Mouse (Mus musculus) heart, embryonic 10.5 days (tissue): ENCODE measurements around the gene Nfat5. TPM values are rescaled to one million over a fixed set of nuclear protein-coding genes. Genes with fewer than 3 reads are reported as not detected.

ENCODE experiments used
- DNase-seq: peaks from one replicate; pipeline ENCODE4 v3.0.0-alpha.2; 2017; ENCODE audit warnings: low spot score
- H3K27ac ChIP-seq: fragments of 300-500 bp; sonication (generic); 2 replicates; pipeline ENCODE4 v1.5.1; 2016; ENCODE audit warnings: mild to moderate bottlenecking
- H3K27me3 ChIP-seq: fragments of 300-500 bp; sonication (generic); 2 replicates; pipeline ENCODE4 v1.6.1; 2016; ENCODE audit warnings: mild to moderate bottlenecking; ENCODE audit not compliant: poor library complexity, insufficient read depth, severe bottlenecking
- H3K36me3 ChIP-seq: fragments of 300-500 bp; sonication (generic); 2 replicates; pipeline ENCODE4 v1.6.1; 2016; ENCODE audit warnings: mild to moderate bottlenecking, moderate library complexity
- H3K4me1 ChIP-seq: fragments of 300-500 bp; sonication (generic); 2 replicates; pipeline ENCODE4 v1.6.1; 2016; ENCODE audit warnings: mild to moderate bottlenecking
- H3K4me3 ChIP-seq: fragments of 300-500 bp; sonication (generic); 2 replicates; pipeline ENCODE4 v1.5.1; 2016; ENCODE audit warnings: mild to moderate bottlenecking, moderate library complexity
- H3K9me3 ChIP-seq: fragments of 300-500 bp; sonication (generic); 2 replicates; pipeline ENCODE4 v1.6.1; 2016; ENCODE audit warnings: mild to moderate bottlenecking, moderate library complexity
- WGBS: fragments of 180-500 bp; shearing (Covaris S2); methylation state at CpG from one replicate; pipeline ENCODE4 v1.1.7; 2016; 5-methylcytosine and 5-hydroxymethylcytosine counted together
- polyA plus RNA-seq: library from polyadenylated mRNA; unstranded; fragments of >200 nt; fragmentation: Nextera tagmentation; extraction: Ambion mirVana; gene quantifications from 2 replicates; pipeline ENCODE4 v1.2.1, GENCODE M21; 2016

Gene Nfat5
- polyA plus RNA-seq, 1 experiment from 2014 or later: 11.2 TPM

DNA sequence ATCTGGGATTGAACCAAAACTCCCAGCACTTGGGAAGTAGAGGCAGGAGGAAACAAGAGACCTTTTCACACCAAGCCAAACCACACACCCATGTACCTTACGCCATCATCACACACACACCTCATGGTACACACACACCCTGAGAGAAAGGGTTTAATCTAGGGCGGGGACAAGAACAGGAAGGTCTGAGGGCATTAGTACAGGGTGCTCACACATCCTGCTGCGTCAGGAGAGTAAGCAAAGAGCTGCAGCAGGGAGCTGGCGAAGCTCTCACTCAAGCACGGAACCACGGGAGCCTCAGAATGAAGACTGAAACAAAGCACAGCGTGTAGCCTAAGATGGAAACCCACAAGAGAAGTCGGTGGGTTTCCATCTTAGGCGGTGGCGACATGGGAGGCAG is 120.6 kb downstream of the Nfat5 start:
- WGBS: 95% methylated on average over 10 of the region's 10 CpGs
- DNase-seq: no peak
- no peak overlapping the region for H3K27ac ChIP-seq

GRCm38 (mm10) chr8:107417001-107417400 is 123.7 kb downstream of the Nfat5 start:
- H3K27me3 ChIP-seq: no peaks in the 10 kb centered on the region
- peaks cover 100% of the 10 kb centered on the region for H3K36me3 ChIP-seq
- WGBS: 92% methylated on average over 12 of the region's 12 CpGs
- no peaks in the 10 kb centered on the region for H3K4me1 ChIP-seq
- H3K4me3 ChIP-seq: no peak overlapping the region
- no peak overlapping the region for H3K27ac ChIP-seq
- no peaks in the 10 kb centered on the region for H3K9me3 ChIP-seq
- DNase-seq: no peak

More for the DNA sequence above, 120.6 kb downstream of the Nfat5 start:
- Histone ChIP-seq H3K4me1 (no peaks in the 10 kb centered on the region), H3K4me3 (no peak overlapping the region), H3K36me3 (peaks cover 98% of the 10 kb centered on the region), H3K27me3 (no peaks in the 10 kb centered on the region), H3K9me3 (no peaks in the 10 kb centered on the region)

GRCm38 (mm10) chr8:107424176-107424575 is 130.9 kb downstream of the Nfat5 start:
- no peak for DNase-seq
- H3K4me3 ChIP-seq: peak overlapping the region; percentile 92
- H3K27me3 ChIP-seq: no peaks in the 10 kb centered on the region
- peaks cover 41% of the 10 kb centered on the region for H3K36me3 ChIP-seq
- H3K9me3 ChIP-seq: no peaks in the 10 kb centered on the region
- peak overlapping the region; percentile 93 for H3K27ac ChIP-seq
- peaks cover 7% of the 10 kb centered on the region for H3K4me1 ChIP-seq
- 31% methylated on average over 9 of the region's 9 CpGs for WGBS

- H3K27ac ChIP-seq: peak within 1 kb of the TSS; percentile 93
- peaks cover 36% of the 10 kb centered on the region for H3K36me3 ChIP-seq
- no peaks in the 10 kb centered on the region for H3K27me3 ChIP-seq
- no peaks in the 10 kb centered on the region for H3K9me3 ChIP-seq
- H3K4me3 ChIP-seq: peak within 1 kb of the TSS; percentile 92
- peaks cover 7% of the 10 kb centered on the region for H3K4me1 ChIP-seq
- WGBS: under 1% methylated on average over 50 of the region's 50 CpGs
- peak; percentile 98 for DNase-seq
Measured at GRCm38 (mm10) chr8:107424597-107425229, 131.4 kb downstream of the Nfat5 start, which contains the start of gene Nob1. Nob1 (minus strand) TSS chr8:107425051.

DNA sequence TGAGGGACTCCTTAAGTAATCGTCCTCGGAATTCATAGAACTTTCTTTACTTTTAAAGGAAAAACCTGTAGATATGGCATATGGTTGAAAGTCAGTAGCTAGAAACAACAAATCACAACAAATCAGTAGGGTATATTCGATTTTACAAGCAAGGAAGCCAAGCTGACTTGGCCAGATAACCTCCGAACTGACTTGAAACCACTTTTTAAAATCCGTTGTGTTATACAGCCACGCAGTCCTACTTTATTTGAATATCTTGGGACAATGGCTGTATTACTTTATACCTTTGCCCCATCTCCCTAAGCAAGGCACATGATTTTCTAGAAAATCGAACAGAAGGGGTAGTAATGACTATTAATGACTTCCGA is 131.9 kb downstream of the Nfat5 start:
- Histone ChIP-seq H3K4me1 (peaks cover 7% of the 10 kb centered on the region), H3K27ac (peak overlapping the region; percentile 93; the same call in 1 of the 2 replicates), H3K27me3 (no peaks in the 10 kb centered on the region), H3K4me3 (peak overlapping the region; percentile 92), H3K36me3 (peaks cover 31% of the 10 kb centered on the region), H3K9me3 (no peaks in the 10 kb centered on the region)
- DNase-seq: no peak
- 41% methylated on average over 8 of the region's 8 CpGs for WGBS

Other genes starting within 250 kb of the Nfat5 start
- 52.5 and 53.1 TPM in 2 replicates for gene Pdf, start 244.9 kb upstream of the Nfat5 start, polyA plus RNA-seq
- gene Cog8, start 236.8 kb upstream of the Nfat5 start, polyA plus RNA-seq: 34.4 and 40.3 TPM in 2 replicates
- gene Nip7, start 236.6 kb upstream of the Nfat5 start, polyA plus RNA-seq: 77.8 and 100 TPM in 2 replicates
- gene Tmed6, start 227.8 kb upstream of the Nfat5 start, polyA plus RNA-seq: 1.7 TPM in 1 of 2 replicates, not detected in the other
- 9.9 and 13.0 TPM in 2 replicates for gene Terf2, start 196.9 kb upstream of the Nfat5 start, polyA plus RNA-seq
- gene Cyb5b, start 142.8 kb upstream of the Nfat5 start, polyA plus RNA-seq: 92.3 and 109 TPM in 2 replicates
- gene Nqo1, start 109.7 kb downstream of the Nfat5 start, polyA plus RNA-seq: 3.9 and 4.5 TPM in 2 replicates
- gene Nob1, start 131.6 kb downstream of the Nfat5 start, polyA plus RNA-seq: 57.5 and 80.1 TPM in 2 replicates
- gene Wwp2, start 142.9 kb downstream of the Nfat5 start, polyA plus RNA-seq: 38.9 and 46.4 TPM in 2 replicates